Mouse (Mus musculus): Measurements from ENCODE around the gene Zfp986. TPM values are rescaled to one million over a fixed set of nuclear protein-coding genes. Genes with fewer than 3 reads are reported as not detected.

Zfp986 gene
- polyA plus RNA-seq (2015; fragmentation: Nextera tagmentation; extraction: Ambion mirVana) = not detected in 2 replicates

DNA sequence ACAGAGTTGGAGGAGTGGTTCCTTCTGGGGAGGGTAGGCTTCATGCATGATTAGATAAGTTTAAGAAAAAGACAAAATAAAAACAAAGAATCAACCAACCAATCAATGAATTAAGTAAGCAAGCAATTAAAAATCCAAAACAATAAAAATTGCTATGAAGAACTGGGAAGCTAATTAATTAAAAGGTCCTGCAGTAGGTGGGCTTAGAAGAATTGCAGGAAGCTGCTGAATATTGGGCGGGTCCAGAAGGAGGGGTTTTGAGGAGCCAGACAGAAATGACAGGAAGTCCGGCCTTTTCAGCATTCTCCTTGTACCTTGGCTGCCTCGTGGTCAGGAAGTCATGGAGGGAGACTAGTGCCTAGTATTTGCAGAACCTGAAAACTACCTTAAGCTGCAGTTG lies at the start of gene Zfp986:
Gene Zfp986, plus strand, starts transcription at position 301 of the 400 bp plus-strand sequence.

Other genes with a start within 250 kb of the Zfp986 start
- gene Zfp980, start 198.1 kb upstream of the Zfp986 start, polyA plus RNA-seq (2015; fragmentation: Nextera tagmentation; extraction: Ambion mirVana) = 0.11 TPM in 1 of 2 replicates, not detected in the other
- gene Zfp987, start 228.5 kb downstream of the Zfp986 start, polyA plus RNA-seq (2015; fragmentation: Nextera tagmentation; extraction: Ambion mirVana) = 0.18 TPM in 1 of 2 replicates, not detected in the other